Mouse (Mus musculus): ENCODE results near the gene Axin1. TPM values are rescaled to one million over a fixed set of nuclear protein-coding genes. Genes with fewer than 3 reads are reported as not detected.
"Not testable (repeated sequence)": the region's sequence is repeated elsewhere in the genome, so short reads cannot be mapped to it uniquely, and the experiment has no call there.

Gene Axin1
- 17.6 and 18.2 TPM in 2 replicates for polyA plus RNA-seq (2016; fragmentation: Nextera tagmentation; extraction: Ambion mirVana)

GRCm38 (mm10) chr17:26138239-26138836 is at the start of gene Axin1:
TSS of gene Axin1 (plus strand) at chr17:26138688.
- Histone ChIP-seq H3K36me3 (peaks cover 14% of the 10 kb centered on the region), H3K4me3 (peak within 1 kb of the TSS; percentile 94), H3K4me1 (peaks cover 28% of the 10 kb centered on the region), H3K27ac (replicated peaks) (peak within 1 kb of the TSS; percentile 86), H3K9me3 (no peaks in the 10 kb centered on the region), H3K9ac (replicated peaks) (peak within 1 kb of the TSS; percentile 97), H3K4me2 (replicated peaks) (peak within 1 kb of the TSS; percentile 94), H3K27me3 (peaks cover 31% of the 10 kb centered on the region)
- WGBS, result under 1% methylated on average over 42 of the region's 42 CpGs
- ATAC-seq (ENCODE audit: low FRiP score, low read depth), result peak; percentile 97

- H3K27me3 ChIP-seq, result no peaks in the 10 kb centered on the region
- peak; percentile 86 for ATAC-seq (ENCODE audit: low FRiP score, low read depth)
- WGBS, result 3% methylated on average over 32 of the region's 32 CpGs
- peaks cover 14% of the 10 kb centered on the region for H3K36me3 ChIP-seq
- peaks cover 16% of the 10 kb centered on the region for H3K4me1 ChIP-seq
- H3K4me3 ChIP-seq, result peak within 1 kb of the TSS; percentile 54
- peak within 1 kb of the TSS; percentile 59 for H3K27ac ChIP-seq (replicated peaks)
- peak within 1 kb of the TSS; percentile 78 for H3K9ac ChIP-seq (replicated peaks)
- H3K4me2 ChIP-seq (replicated peaks), result peak within 1 kb of the TSS; percentile 91
- no peaks in the 10 kb centered on the region for H3K9me3 ChIP-seq
Measured at GRCm38 (mm10) chr17:26089905-26090632, 48.4 kb upstream of the Axin1 start, which contains the start of gene Decr2. TSS of gene Decr2 (minus strand) at chr17:26090337.

GRCm38 (mm10) chr17:26094531-26095110 is 43.9 kb upstream of the Axin1 start:
- 31% methylated on average over 9 of the region's 9 CpGs for WGBS
- H3K4me1 ChIP-seq, result peaks cover 19% of the 10 kb centered on the region
- 0 out of 2 replicates have a peak overlapping the region, but pooled peaks have one; percentile 63 for H3K27ac ChIP-seq (replicated peaks)
- peak overlapping the region; percentile 69 for H3K4me2 ChIP-seq (replicated peaks)
- ATAC-seq (ENCODE audit: low FRiP score, low read depth), result no peak
- no peaks in the 10 kb centered on the region for H3K9me3 ChIP-seq
- H3K36me3 ChIP-seq, result peaks cover 14% of the 10 kb centered on the region
- H3K27me3 ChIP-seq, result no peaks in the 10 kb centered on the region
- peak overlapping the region; percentile 60 for H3K4me3 ChIP-seq
- H3K9ac ChIP-seq (replicated peaks), result peak overlapping the region; percentile 78

GRCm38 (mm10) chr17:26095121-26095740 is 43.3 kb upstream of the Axin1 start, which contains the start of gene Nme4:
TSS of gene Nme4 (minus strand) at chr17:26095602.
- H3K9ac ChIP-seq (replicated peaks), result peak within 1 kb of the TSS; percentile 78
- ATAC-seq (ENCODE audit: low FRiP score, low read depth), result peak; percentile 78
- peak within 1 kb of the TSS; percentile 60 for H3K4me3 ChIP-seq
- no peaks in the 10 kb centered on the region for H3K27me3 ChIP-seq
- WGBS, result 3% methylated on average over 47 of the region's 47 CpGs
- peaks cover 14% of the 10 kb centered on the region for H3K36me3 ChIP-seq
- peak within 1 kb of the TSS; percentile 69 for H3K4me2 ChIP-seq (replicated peaks)
- H3K4me1 ChIP-seq, result peaks cover 14% of the 10 kb centered on the region
- H3K9me3 ChIP-seq, result no peaks in the 10 kb centered on the region
- H3K27ac ChIP-seq (replicated peaks), result peak within 1 kb of the TSS; percentile 63; the same call in 1 of the 2 replicates

- no peaks in the 10 kb centered on the region for H3K27me3 ChIP-seq
- H3K9me3 ChIP-seq, result no peaks in the 10 kb centered on the region
- H3K4me1 ChIP-seq, result peaks cover 14% of the 10 kb centered on the region
- H3K4me2 ChIP-seq (replicated peaks), result no peak overlapping the region
- no peak overlapping the region for H3K9ac ChIP-seq (replicated peaks)
- H3K36me3 ChIP-seq, result no peaks in the 10 kb centered on the region
- H3K27ac ChIP-seq (replicated peaks), result no peak overlapping the region
- no peak overlapping the region for H3K4me3 ChIP-seq
- ATAC-seq (ENCODE audit: low FRiP score, low read depth), result no peak
- 92% methylated on average over 7 of the region's 7 CpGs for WGBS
Measured at GRCm38 (mm10) chr17:26098461-26098860, 40.0 kb upstream of the Axin1 start.

GRCm38 (mm10) chr17:26099316-26099715 is 39.2 kb upstream of the Axin1 start:
- H3K36me3 ChIP-seq; H3K27me3 ChIP-seq; H3K9me3 ChIP-seq; H3K4me2 ChIP-seq (replicated peaks); H3K9ac ChIP-seq (replicated peaks); H3K27ac ChIP-seq (replicated peaks); H3K4me3 ChIP-seq; ATAC-seq (ENCODE audit: low FRiP score, low read depth): not testable (repeated sequence)
- WGBS, result 62% methylated on average over 3 of the region's 3 CpGs
- peaks cover 12% of the 10 kb centered on the region for H3K4me1 ChIP-seq

- Histone ChIP-seq H3K4me2 (replicated peaks) (no peak overlapping the region), H3K9me3 (no peaks in the 10 kb centered on the region), H3K4me3 (no peak overlapping the region), H3K27ac (replicated peaks) (no peak overlapping the region), H3K27me3 (no peaks in the 10 kb centered on the region), H3K36me3 (no peaks in the 10 kb centered on the region), H3K9ac (replicated peaks) (no peak overlapping the region), H3K4me1 (peaks cover 3% of the 10 kb centered on the region; the same call in 1 of the 2 replicates)
- ATAC-seq (ENCODE audit: low FRiP score, low read depth), result no peak
- WGBS, result 30% methylated on average over 2 of the region's 2 CpGs
Measured at GRCm38 (mm10) chr17:26100166-26100565, 38.3 kb upstream of the Axin1 start.

GRCm38 (mm10) chr17:26101478-26101877 is 37.0 kb upstream of the Axin1 start:
- no peak for ATAC-seq (ENCODE audit: low FRiP score, low read depth)
- Histone ChIP-seq H3K27me3 (no peaks in the 10 kb centered on the region), H3K4me3 (no peak overlapping the region), H3K4me1 (no peaks in the 10 kb centered on the region), H3K27ac (replicated peaks) (no peak overlapping the region), H3K4me2 (replicated peaks) (no peak overlapping the region), H3K9me3 (no peaks in the 10 kb centered on the region), H3K9ac (replicated peaks) (no peak overlapping the region), H3K36me3 (no peaks in the 10 kb centered on the region)
- 63% methylated on average over 3 of the region's 4 CpGs for WGBS

- no peaks in the 10 kb centered on the region for H3K9me3 ChIP-seq
- H3K27me3 ChIP-seq, result peaks cover 9% of the 10 kb centered on the region
- H3K36me3 ChIP-seq, result no peaks in the 10 kb centered on the region
- peaks cover 1% of the 10 kb centered on the region for H3K4me1 ChIP-seq
- no peak overlapping the region for H3K9ac ChIP-seq (replicated peaks)
- H3K4me3 ChIP-seq, result no peak overlapping the region
- H3K27ac ChIP-seq (replicated peaks), result no peak overlapping the region
- WGBS, result 77% methylated on average over 4 of the region's 4 CpGs
- H3K4me2 ChIP-seq (replicated peaks), result no peak overlapping the region
- ATAC-seq (ENCODE audit: low FRiP score, low read depth), result no peak
Measured at GRCm38 (mm10) chr17:26105619-26106018, 32.9 kb upstream of the Axin1 start.

GRCm38 (mm10) chr17:26110156-26110555 is 28.3 kb upstream of the Axin1 start:
- ATAC-seq (ENCODE audit: low FRiP score, low read depth), result no peak
- Histone ChIP-seq H3K27me3 (peaks cover 54% of the 10 kb centered on the region), H3K4me2 (replicated peaks) (no peak overlapping the region), H3K9me3 (no peaks in the 10 kb centered on the region), H3K4me1 (peaks cover 21% of the 10 kb centered on the region), H3K9ac (replicated peaks) (no peak overlapping the region), H3K36me3 (no peaks in the 10 kb centered on the region), H3K4me3 (no peak overlapping the region), H3K27ac (replicated peaks) (no peak overlapping the region)
- WGBS, result 19% methylated on average over 4 of the region's 4 CpGs

GRCm38 (mm10) chr17:26111024-26111423 is 27.5 kb upstream of the Axin1 start:
- H3K4me2 ChIP-seq (replicated peaks), result no peak overlapping the region
- H3K4me3 ChIP-seq, result no peak overlapping the region
- peaks cover 21% of the 10 kb centered on the region for H3K4me1 ChIP-seq
- 2% methylated on average over 4 of the region's 4 CpGs for WGBS
- H3K27ac ChIP-seq (replicated peaks), result no peak overlapping the region
- no peak for ATAC-seq (ENCODE audit: low FRiP score, low read depth)
- H3K9ac ChIP-seq (replicated peaks), result no peak overlapping the region
- H3K36me3 ChIP-seq, result no peaks in the 10 kb centered on the region
- peaks cover 63% of the 10 kb centered on the region for H3K27me3 ChIP-seq
- H3K9me3 ChIP-seq, result no peaks in the 10 kb centered on the region

- H3K4me3 ChIP-seq, result no peak overlapping the region
Measured at GRCm38 (mm10) chr17:26111722-26112121, 26.8 kb upstream of the Axin1 start.

More at GRCm38 (mm10) chr17:26111722-26112121, 26.8 kb upstream of the Axin1 start:
- Histone ChIP-seq H3K36me3 (no peaks in the 10 kb centered on the region), H3K27ac (replicated peaks) (no peak overlapping the region), H3K9ac (replicated peaks) (no peak overlapping the region), H3K4me1 (peaks cover 21% of the 10 kb centered on the region), H3K4me2 (replicated peaks) (no peak overlapping the region), H3K9me3 (no peaks in the 10 kb centered on the region), H3K27me3 (peaks cover 70% of the 10 kb centered on the region)
- no peak for ATAC-seq (ENCODE audit: low FRiP score, low read depth)
- WGBS, result 27% methylated on average over 4 of the region's 4 CpGs

Data from midbrain, embryonic 12.5 days (tissue).